Mouse (Mus musculus) cerebral cortex, adult 2 months (tissue): ENCODE data around the gene Alpk3.

ENCODE experiments used
- WGBS: fragments of 180-500 bp; shearing (Covaris S2); methylation state at CpG from one replicate; pipeline ENCODE4 v1.1.7; 2018; 5-methylcytosine and 5-hydroxymethylcytosine counted together

Alpk3 gene

DNA sequence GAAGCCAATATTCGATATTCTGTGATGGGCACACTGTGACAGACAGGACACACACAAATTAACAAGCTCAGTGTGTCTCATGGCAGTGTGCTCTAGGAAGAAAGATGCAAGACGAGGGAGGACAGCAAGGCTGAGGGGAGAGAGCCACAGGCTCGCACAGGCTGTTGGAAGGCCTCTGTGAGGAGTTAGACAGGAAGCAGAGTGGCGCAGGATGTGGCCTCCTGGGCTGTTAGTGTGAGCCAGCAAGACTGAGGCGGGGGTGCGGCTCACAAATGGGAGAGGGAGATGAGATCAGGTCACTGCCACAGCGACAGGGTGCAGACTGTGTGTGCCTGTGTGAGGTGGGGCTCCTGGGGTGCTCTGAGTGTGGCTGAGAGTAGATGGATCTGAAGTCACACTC lies 17.9 kb downstream of the Alpk3 start:
- 73% methylated on average over 7 of the region's 7 CpGs for WGBS

DNA sequence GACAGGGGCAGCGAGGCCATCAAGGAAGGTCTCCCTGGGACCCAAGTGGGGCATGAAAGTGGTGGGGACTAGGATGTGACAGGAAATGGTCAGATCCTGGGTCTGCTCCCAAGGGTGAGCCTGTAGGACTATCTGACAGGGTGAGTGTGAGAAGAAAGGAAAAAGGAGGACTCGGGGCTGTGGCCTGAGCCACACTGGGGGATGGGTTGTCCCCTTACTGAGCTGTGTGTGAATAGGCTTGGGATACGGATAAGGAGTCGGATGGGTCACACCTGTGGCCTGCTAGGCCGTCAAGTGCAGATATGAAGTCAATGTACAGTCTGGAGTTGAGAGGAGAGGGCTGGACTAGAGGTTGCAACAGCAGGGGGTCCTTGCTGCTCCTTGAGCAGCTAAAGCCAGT lies 18.3 kb downstream of the Alpk3 start:
- 95% methylated on average over 5 of the region's 5 CpGs for WGBS

- 85% methylated on average over 6 of the region's 6 CpGs for WGBS
These were observed 19.6 kb downstream of the Alpk3 start for GRCm38 (mm10) chr7:81077009-81077408.

DNA sequence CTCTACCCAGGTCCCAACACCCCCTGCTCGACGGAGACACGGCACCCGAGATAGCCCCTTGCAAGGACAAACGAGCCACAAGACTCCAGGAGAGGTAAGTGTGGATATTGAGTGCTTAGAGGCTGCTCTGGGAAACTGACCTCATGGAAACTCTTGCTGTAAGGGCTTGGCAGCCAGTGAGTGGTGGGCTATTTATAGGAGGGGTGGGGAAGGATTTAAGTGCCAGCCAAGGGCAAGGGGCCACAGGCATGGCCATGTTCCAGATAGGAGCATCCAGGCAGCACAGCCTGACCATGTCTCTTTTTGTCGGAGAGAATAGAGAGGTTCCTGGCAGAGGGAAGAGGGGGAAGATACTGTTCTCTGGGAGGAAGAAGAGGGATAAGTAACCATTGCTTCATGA lies 21.3 kb downstream of the Alpk3 start:
- WGBS, result 91% methylated on average over 6 of the region's 6 CpGs

GRCm38 (mm10) chr7:81093420-81093965 lies 36.1 kb downstream of the Alpk3 start:
- 68% methylated on average over 18 of the region's 18 CpGs for WGBS

GRCm38 (mm10) chr7:81094104-81094757 lies 36.8 kb downstream of the Alpk3 start:
- 90% methylated on average over 6 of the region's 6 CpGs for WGBS

- WGBS, result 90% methylated on average over 5 of the region's 5 CpGs
These were observed 42.9 kb downstream of the Alpk3 start for GRCm38 (mm10) chr7:81100341-81100740.

- 96% methylated on average over 7 of the region's 7 CpGs for WGBS
These were observed 45.5 kb downstream of the Alpk3 start for GRCm38 (mm10) chr7:81102854-81103253.

DNA sequence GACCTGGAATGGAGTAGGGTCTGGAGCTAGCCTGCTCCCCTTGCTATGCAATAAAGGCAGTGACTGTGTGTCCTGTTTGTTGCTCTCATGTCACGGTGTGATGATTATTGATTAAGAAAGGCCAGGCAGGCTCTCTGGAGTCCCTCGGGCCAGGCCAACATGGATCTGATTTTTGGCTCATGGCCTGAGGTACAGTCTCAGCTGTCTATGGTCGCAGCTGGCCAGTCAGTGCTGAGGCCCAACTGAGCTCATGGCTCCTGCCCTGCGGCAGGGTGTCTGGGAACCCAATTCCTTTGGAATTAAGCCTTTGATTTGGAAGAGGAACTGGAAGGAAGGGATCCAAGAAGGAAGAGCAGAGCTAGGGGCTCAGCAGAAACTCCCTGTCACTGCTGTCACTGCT lies 48.1 kb downstream of the Alpk3 start:
- WGBS, result 78% methylated on average over 4 of the region's 4 CpGs

GRCm38 (mm10) chr7:81108226-81108625 lies 50.8 kb downstream of the Alpk3 start:
- 95% methylated on average over 5 of the region's 5 CpGs for WGBS

DNA sequence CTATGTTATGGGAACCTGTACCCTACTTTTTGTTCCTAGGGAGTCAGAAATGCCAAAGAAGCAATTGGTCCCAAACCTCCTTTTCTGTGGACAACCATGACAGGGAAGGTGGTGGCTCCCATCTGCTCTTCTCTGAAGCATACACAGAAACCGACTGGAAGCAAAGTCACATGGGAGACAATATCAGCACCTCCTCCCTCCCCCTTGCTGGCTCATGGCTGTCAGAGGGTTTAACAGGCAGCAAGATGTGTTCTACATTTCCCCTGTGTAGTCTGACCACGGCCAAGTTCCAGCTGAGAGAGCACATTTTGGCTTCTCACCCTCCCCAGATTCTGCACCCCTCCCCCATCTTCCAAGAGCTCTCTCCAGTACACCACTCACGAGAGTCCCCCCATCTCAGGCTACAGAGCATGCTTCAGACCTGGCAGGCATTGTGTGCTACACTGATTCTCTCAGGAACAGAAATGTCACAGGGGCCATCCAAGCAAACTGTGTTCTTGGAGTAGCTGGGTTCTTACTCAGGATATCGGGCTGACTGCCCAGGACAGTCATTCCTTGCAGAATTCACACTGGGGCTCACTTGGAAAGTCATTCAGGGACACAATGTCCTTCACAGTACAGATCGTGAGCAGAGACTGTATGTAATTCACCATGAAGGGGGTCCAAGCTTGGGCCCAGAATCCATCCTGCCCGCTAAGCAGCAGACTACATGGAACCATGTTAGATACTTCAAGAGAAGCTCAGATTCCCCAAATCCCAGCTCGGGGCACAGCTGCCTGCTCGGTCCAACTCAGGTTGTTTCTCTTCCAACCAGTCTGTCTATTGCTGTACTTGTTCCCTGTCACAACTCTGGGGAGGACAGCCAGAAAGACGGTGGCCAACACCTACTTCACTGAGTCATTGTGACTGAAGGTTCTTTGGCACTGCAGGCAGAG lies 52.6 kb downstream of the Alpk3 start:
- 49% methylated on average over 9 of the region's 9 CpGs for WGBS

DNA sequence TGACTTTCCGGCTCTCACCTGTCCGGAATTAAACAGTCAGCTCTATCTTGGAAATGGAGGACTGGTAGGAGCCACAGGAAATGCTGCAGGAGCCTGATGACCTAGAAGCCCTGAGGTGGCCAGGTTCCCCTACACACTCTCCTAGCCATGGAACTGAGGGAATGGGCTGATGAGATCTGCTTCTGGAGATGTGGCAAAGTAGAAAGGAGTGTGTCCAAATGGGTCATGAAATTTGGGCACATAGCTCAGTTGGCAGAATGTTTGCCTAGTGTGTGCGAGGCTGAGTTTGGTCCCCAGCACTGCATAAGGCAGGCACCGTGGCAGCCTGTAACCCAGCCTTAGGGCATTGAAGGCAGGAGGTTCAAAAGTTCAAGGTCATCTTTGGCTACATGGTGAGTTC lies 53.4 kb downstream of the Alpk3 start:
- 92% methylated on average over 4 of the region's 4 CpGs for WGBS

DNA sequence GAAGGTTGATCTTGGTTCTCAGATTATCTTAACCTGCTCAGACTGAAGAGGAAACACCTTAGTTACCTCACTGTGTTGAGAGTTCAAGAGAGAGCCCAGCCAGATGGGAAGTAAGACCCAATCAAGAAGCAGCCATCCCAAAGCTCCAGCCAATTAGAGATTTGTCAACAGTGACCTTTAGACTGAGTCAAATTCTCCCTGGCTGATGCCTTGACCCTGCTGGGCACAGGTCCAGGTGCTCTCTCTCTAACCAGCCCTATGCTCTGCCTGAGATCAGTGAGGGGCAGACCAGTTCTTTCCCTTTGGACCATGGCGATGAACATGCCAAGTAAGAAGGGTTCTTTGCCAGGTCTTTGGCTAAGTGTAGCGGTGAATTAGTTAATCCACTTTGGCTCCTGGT lies 54.3 kb downstream of the Alpk3 start:
- 96% methylated on average over 2 of the region's 2 CpGs for WGBS

DNA sequence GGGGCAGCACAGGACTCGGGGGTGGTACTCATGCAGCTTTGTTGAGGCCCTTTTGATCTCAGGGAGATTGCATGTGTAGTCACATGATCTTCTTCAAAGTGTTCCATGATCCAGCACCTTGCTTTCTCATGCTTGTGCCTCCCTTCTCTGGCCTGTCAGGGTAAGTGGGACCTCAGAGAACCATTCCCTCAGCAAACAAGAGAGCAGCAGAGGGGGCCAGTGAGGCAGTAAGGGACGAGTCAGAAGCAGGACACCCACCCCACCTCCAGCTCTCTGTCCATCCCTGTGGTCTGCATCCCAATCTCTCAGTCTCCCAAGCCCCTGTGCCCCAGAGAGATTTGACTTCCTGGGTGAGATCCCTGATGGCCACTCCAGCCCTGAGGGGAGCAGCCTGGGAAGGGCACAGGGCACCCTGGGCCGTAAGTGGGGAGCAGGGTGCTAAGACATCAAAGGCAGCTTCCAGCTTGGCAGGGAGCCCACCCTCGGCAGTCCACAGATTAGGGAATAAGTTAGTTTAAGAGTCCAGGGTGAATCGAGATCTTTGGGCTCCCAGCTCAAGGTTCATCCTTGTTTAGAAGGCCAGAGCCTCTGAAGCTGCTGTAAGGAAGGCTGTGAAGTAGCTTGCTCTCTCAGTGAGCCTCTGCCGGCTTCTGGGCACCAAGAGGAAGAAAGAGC lies 55.4 kb downstream of the Alpk3 start:
- WGBS, result 62% methylated on average over 6 of the region's 6 CpGs

DNA sequence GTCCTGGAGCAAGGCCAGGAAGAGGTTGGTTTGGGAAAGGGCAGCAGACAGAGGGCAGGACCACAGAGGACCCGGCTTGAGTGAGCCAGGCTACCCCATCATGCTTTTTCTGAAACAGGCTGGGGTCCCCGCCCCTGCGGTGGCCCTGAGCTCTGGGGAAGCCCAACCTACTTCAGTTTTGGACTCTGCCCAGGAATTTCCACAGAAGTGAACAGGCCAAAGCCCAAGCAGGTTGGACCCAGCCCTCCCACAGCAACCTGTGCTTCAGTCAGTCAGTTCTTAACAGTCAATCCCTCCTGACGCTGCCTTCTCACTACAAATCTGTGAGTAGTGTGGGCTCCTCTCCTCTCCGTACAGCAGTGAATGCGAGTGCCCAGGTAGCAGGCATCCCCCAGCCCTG lies 57.2 kb downstream of the Alpk3 start, which contains the start of gene Slc28a1:
Gene Slc28a1 (plus strand): TSS at position 245 of the 400 bp plus-strand sequence.
- WGBS, result 81% methylated on average over 6 of the region's 6 CpGs

DNA sequence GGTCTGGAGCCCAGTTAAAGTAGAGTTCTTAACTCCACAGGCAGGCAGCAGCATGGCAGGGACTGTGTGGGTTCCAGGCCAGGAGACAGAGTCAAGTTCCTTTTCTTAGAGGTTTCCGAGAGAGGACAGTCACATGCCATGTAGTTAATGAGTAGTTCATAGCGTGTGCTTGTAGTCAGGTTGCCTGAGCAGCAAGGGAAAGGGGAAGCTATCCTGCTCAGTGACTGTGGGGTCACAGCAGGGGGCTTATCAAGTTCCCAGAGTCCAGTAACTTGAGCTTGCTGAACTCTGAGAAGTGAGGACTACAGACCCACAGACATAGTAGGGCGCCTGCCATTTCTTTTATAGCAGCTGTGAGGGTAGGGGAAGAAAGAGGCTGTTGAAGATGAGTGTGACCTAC lies 63.7 kb downstream of the Alpk3 start:
- WGBS, result 82% methylated on average over 3 of the region's 3 CpGs

GRCm38 (mm10) chr7:81122808-81123207 lies 65.4 kb downstream of the Alpk3 start:
- WGBS, result 76% methylated on average over 2 of the region's 2 CpGs

- 93% methylated on average over 5 of the region's 5 CpGs for WGBS
These were observed 66.2 kb downstream of the Alpk3 start for GRCm38 (mm10) chr7:81123553-81123952.

- WGBS, result 83% methylated on average over 8 of the region's 8 CpGs
These were observed 67.4 kb downstream of the Alpk3 start for GRCm38 (mm10) chr7:81124773-81125172.

DNA sequence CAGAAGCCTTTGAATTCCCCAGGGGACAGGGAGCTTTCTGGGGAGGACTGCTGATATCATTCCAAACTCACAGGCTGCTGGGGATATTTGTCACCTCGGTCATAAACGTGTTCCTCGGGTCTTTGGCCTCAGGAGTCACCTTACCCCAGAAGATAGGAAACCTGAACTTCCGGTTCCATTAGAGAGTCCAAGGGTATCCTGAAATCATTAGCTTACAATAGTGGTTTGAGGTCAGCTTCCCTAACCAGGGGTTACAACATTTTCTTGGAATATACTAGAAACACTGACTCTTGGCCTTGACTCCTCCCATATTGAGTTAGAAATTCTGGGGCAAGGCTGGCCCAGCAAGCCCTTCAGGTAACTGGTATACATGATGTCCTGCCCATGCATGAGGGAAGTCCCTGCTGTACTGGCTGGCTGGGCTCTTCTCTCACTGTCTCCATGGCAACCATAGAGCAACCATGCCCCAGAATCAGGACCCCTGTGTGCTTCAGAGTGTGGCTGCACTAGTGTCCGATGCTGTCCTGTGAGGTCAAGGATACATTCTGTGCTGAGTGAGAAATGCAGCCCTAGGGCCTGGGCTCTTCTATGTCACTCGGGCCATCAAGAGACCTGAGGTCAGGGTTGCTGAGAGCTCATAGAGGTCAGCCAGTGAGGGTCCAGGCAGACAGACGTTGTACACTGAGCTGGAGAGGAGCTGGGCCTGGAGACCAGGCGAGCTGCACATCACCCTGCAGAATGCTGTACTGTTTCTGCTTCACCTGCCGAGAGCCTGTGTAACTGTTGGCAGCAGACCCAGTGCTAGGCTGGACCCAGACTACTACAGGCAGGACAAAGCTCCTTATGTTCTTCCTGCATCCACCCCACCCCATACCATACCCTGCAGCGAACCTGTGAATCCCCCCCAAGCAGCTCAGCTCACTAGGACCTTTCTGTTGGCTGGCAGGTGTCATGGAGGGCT lies 68.1 kb downstream of the Alpk3 start:
- WGBS, result 82% methylated on average over 10 of the region's 10 CpGs

DNA sequence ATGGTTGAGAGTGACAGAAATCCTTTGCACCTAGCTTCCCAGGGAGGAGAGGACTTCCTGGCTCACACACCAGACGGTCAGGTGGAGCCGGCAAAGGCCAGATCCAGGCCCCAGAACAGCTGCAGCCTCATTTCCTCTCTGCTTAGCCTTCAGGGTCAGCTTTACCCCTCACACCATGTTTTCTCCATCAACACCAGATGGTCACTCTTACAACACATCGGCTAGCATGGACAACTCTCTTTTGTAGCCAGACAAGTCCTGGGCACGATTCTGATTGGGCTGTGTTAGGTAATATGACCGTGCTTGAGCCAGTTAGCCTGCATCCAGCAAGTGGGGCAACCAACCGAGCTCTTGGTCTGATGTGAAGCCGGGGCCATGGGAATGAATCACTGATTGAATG lies 74.5 kb downstream of the Alpk3 start:
- WGBS, result 83% methylated on average over 7 of the region's 7 CpGs
